8 mouse cellular contexts compared by ENCODE assay signal in the genomic region with DNA sequence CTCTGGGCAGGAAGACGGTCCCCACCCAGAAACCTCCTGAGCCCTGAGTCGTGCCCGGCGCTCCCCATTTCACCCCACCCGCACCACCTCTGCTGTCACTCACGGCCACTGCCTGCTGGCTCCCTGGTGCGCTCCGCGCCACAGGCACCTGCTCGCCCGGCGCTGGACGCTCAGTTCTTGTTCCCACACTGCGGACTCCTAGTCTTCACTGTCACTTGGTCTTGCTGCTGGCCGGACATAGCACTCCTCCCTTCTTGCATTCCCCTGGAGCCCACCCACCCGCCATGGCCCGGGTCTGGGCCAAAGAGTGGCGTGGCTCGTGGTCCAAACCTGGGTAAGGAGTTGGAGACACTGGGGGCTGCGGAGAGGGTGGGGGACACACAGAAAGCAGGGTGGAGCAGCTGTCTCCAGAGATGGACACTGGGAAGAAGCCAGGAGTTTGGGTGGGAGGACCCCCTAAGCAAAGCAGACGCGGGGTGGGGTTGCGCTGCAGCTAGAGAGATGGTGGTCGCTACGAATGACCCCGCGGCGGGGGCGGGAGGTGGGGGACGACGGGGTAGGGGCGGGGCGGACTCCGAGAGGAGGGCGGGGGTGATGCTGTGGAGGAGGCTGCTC. TPM values are rescaled to one million over a fixed set of nuclear protein-coding genes. Genes with fewer than 3 reads are reported as not detected.
A peak's percentile ranks its signal among the peaks of the same experiment; 100 is the strongest.
DNase-seq lines count a peak whose midpoint lies in the region; ATAC-seq and TF ChIP-seq lines count a peak whose summit lies in the region.

A gene (plus strand): TSS at position 233 of the 615 bp plus-strand sequence.

- no peak for TF ChIP-seq CTCF in heart, postnatal 0 days (IDR thresholded peaks at IDR 0.05; ENCODE audit: low read depth)
- TF ChIP-seq CTCF in brain, embryonic 14.5 days (IDR thresholded peaks at IDR 0.05; ENCODE audit: borderline replicate concordance, extremely low read depth, insufficient read depth, insufficient read length) = no peak
- no peak for TF ChIP-seq CTCF in liver, adult 2 months (IDR thresholded peaks at IDR 0.05; ENCODE audit: low read depth, low read length)
- TF ChIP-seq CTCF in stomach, postnatal 0 days (IDR thresholded peaks at IDR 0.05; ENCODE audit: low read depth) = no peak

- ATAC-seq in heart, postnatal 0 days (ENCODE audit: insufficient read depth, low read depth) = no peak
- peak; percentile 12 for ATAC-seq in hindbrain, embryonic 12.5 days (ENCODE audit: low FRiP score)
- no peak for ATAC-seq in stomach, postnatal 0 days (ENCODE audit: low FRiP score, low TSS enrichment)

- H3K36me3 ChIP-seq in heart, postnatal 0 days (replicated peaks; ENCODE audit: control insufficient read depth, insufficient read depth, low read length) = no peaks in the 10 kb centered on the region
- no peaks in the 10 kb centered on the region for H3K36me3 ChIP-seq in hindbrain, embryonic 12.5 days
- no peaks in the 10 kb centered on the region for H3K36me3 ChIP-seq in liver, adult 2 months (ENCODE audit: control insufficient read depth, insufficient read depth, low read length)
- H3K36me3 ChIP-seq in stomach, postnatal 0 days (ENCODE audit: control insufficient read depth, insufficient read depth, low read length) = no peaks in the 10 kb centered on the region

- TF ChIP-seq EP300 in heart, postnatal 0 days (IDR thresholded peaks at IDR 0.05; ENCODE audit: low read depth) = no peak
- no peak for TF ChIP-seq EP300 in stomach, postnatal 0 days (optimal IDR thresholded peaks at IDR 0.05)

- no peak within 1 kb of the TSS for H3K27ac ChIP-seq in heart, postnatal 0 days (ENCODE audit: low read depth)
- H3K27ac ChIP-seq in hindbrain, embryonic 12.5 days = peak within 1 kb of the TSS; percentile 49
- H3K27ac ChIP-seq in liver, adult 2 months (replicated peaks; ENCODE audit: insufficient read depth, low read depth, low read length) = no peak within 1 kb of the TSS
- H3K27ac ChIP-seq in stomach, postnatal 0 days (replicated peaks) = no peak within 1 kb of the TSS

- TF ChIP-seq POLR2A in brain, embryonic 14.5 days (IDR thresholded peaks at IDR 0.05; ENCODE audit: borderline replicate concordance, extremely low read depth, insufficient read depth, insufficient read length, poor library complexity, severe bottlenecking) = no peak
- TF ChIP-seq POLR2A in liver, adult 2 months (IDR thresholded peaks at IDR 0.05; ENCODE audit: extremely low read depth, insufficient read depth, low read length) = no peak

- H3K4me2 ChIP-seq in heart, postnatal 0 days (ENCODE audit: low read depth, low read length) = peak within 1 kb of the TSS; percentile 66
- H3K4me2 ChIP-seq in hindbrain, embryonic 12.5 days (replicated peaks) = peak within 1 kb of the TSS; percentile 92
- H3K4me2 ChIP-seq in stomach, postnatal 0 days (replicated peaks; ENCODE audit: low read depth) = peak within 1 kb of the TSS; percentile 67

- no peaks in the 10 kb centered on the region for H3K79me2 ChIP-seq in liver, adult 2 months (ENCODE audit: control insufficient read depth, insufficient read depth, low read length)

- H3K4me3 ChIP-seq in heart, postnatal 0 days (ENCODE audit: low read depth, low read length) = peak within 1 kb of the TSS; percentile 43
- H3K4me3 ChIP-seq in hindbrain, embryonic 12.5 days = peak within 1 kb of the TSS; percentile 63
- peak within 1 kb of the TSS; percentile 21; the same call in 1 of the 2 replicates for H3K4me3 ChIP-seq in liver, adult 2 months (ENCODE audit: insufficient read depth, low read depth, low read length)
- peak within 1 kb of the TSS; percentile 41 for H3K4me3 ChIP-seq in stomach, postnatal 0 days (ENCODE audit: low read depth, low read length)

- H3K4me1 ChIP-seq in heart, postnatal 0 days (ENCODE audit: control insufficient read depth, insufficient read depth) = no peaks in the 10 kb centered on the region
- H3K4me1 ChIP-seq in hindbrain, embryonic 12.5 days = peaks cover 29% of the 10 kb centered on the region
- H3K4me1 ChIP-seq in liver, adult 2 months (ENCODE audit: control insufficient read depth, insufficient read depth, low read length) = no peaks in the 10 kb centered on the region
- no peaks in the 10 kb centered on the region for H3K4me1 ChIP-seq in stomach, postnatal 0 days (replicated peaks; ENCODE audit: control insufficient read depth, insufficient read depth)

- no peak for DNase-seq in heart, postnatal 0 days (ENCODE audit: low spot score)
- no peak for DNase-seq in heart, postnatal 14 days
- peak; percentile 15 for DNase-seq in brain, embryonic 14.5 days (ENCODE audit: low read depth)
- no peak for DNase-seq in liver, adult 2 months (ENCODE audit: extremely low read depth, low read depth, low spot score)
- no peak for DNase-seq in stomach, postnatal 0 days (ENCODE audit: low spot score)
- DNase-seq in natural killer cell, adult 2 months (ENCODE audit: low spot score in 2 of 2) = no peak
- DNase-seq in adrenal gland, postnatal 10 days = no peak

- H3K9ac ChIP-seq in heart, postnatal 0 days (replicated peaks; ENCODE audit: low read depth, low read length) = no peak within 1 kb of the TSS
- H3K9ac ChIP-seq in hindbrain, embryonic 12.5 days = peak within 1 kb of the TSS; percentile 76
- H3K9ac ChIP-seq in liver, adult 2 months (ENCODE audit: low read depth, low read length) = no peak within 1 kb of the TSS
- 0 out of 2 replicates have a peak within 1 kb of the TSS, but pooled peaks have one; percentile 23 for H3K9ac ChIP-seq in stomach, postnatal 0 days (ENCODE audit: low read length)

- H3K27me3 ChIP-seq in heart, postnatal 0 days (ENCODE audit: control insufficient read depth, insufficient read depth, low read length) = peaks cover 70% of the 10 kb centered on the region
- H3K27me3 ChIP-seq in hindbrain, embryonic 12.5 days = peaks cover 46% of the 10 kb centered on the region
- peaks cover 21% of the 10 kb centered on the region for H3K27me3 ChIP-seq in liver, adult 2 months (ENCODE audit: control insufficient read depth, insufficient read depth, low read length)
- peaks cover 7% of the 10 kb centered on the region; the same call in 1 of the 2 replicates for H3K27me3 ChIP-seq in stomach, postnatal 0 days (ENCODE audit: control insufficient read depth, insufficient read depth, low read length)

- intact Hi-C loops in heart, postnatal 14 days (cut with DNase I) = loop anchor here (10.0 kb wide), 1 partner anchor 593 kb away; no protein-coding TSS in a partner anchor

- 3% methylated on average over 21 of the region's 35 CpGs for WGBS in heart, postnatal 0 days
- 1% methylated on average over 27 of the region's 35 CpGs for WGBS in hindbrain, embryonic 12.5 days
- WGBS in liver, adult 2 months = 4% methylated on average over 35 of the region's 35 CpGs
- 1% methylated on average over 23 of the region's 35 CpGs for WGBS in stomach, postnatal 0 days

- no peaks in the 10 kb centered on the region for H3K9me3 ChIP-seq in heart, postnatal 0 days (replicated peaks; ENCODE audit: control insufficient read depth, low read length)
- no peaks in the 10 kb centered on the region for H3K9me3 ChIP-seq in hindbrain, embryonic 12.5 days (replicated peaks)
- H3K9me3 ChIP-seq in stomach, postnatal 0 days (ENCODE audit: control insufficient read depth, low read length) = no peaks in the 10 kb centered on the region

RNA-seq across cellular contexts. Expression of the gene that starts here (rescaled TPM):
- not detected in 2 replicates for total RNA-seq in heart, postnatal 0 days (2014; rRNA removed; ENCODE audit: low replicate concordance)
- 0.22 TPM in 1 of 2 replicates, not detected in the other for polyA plus RNA-seq in heart, postnatal 0 days (2015; fragmentation: Nextera tagmentation; extraction: Ambion mirVana)
- under 1 TPM; 0.14 to 0.17 TPM for total RNA-seq in heart, postnatal 14 days (2021)
- polyA plus RNA-seq in brain, embryonic 14.5 days (2012; rRNA removed) = 84.0 and 92.0 TPM in 2 replicates
- polyA plus RNA-seq in hindbrain, embryonic 12.5 days (2016; fragmentation: Nextera tagmentation; extraction: Ambion mirVana) = 18.6 and 18.8 TPM in 2 replicates
- not detected in 2 replicates for total RNA-seq in liver, adult 2 months (2014; rRNA removed)
- polyA plus RNA-seq in liver, adult 2 months (2012; rRNA removed) = not detected in 2 replicates
- polyA plus RNA-seq in stomach, postnatal 0 days (2015; fragmentation: Nextera tagmentation; extraction: Ambion mirVana) = 0.80 and 0.81 TPM in 2 replicates
- total RNA-seq in adrenal gland, postnatal 10 days (2021) = under 1 TPM; 0.57 to 0.97 TPM

Comparison
In these comparisons a context has a peak if more than half of its experiments do, and no peak if none do; other contexts are left out.
1. RNA of the gene that starts here (polyA plus RNA-seq): 84.0 to 92.0 TPM in brain, embryonic 14.5 days and 18.6 to 18.8 TPM in hindbrain, embryonic 12.5 days; 0.80 to 0.81 TPM in stomach, postnatal 0 days, 0.22 TPM in heart, postnatal 0 days and not detected in liver, adult 2 months; every median in the first group is over 10 times any median in the second.
2. H3K9ac ChIP-seq: peak in hindbrain, embryonic 12.5 days (single experiment) and stomach, postnatal 0 days (single experiment); none in heart, postnatal 0 days (single experiment) and liver, adult 2 months (single experiment).
3. Peak in every context shown above with its lines, with median percentiles within 50 percentile points of each other: H3K4me2 ChIP-seq and H3K4me3 ChIP-seq.